Mouse (Mus musculus) E14TG2a.4 (cell line): Measurements from ENCODE around the gene Reps1.

Source experiments
- CTCF ChIP-seq: conservative IDR thresholded peaks from 2 replicates; pipeline ENCODE4 v1.5.1; 2014; ENCODE audit warnings: low read length
- NANOG ChIP-seq: IDR thresholded peaks from 2 replicates; pipeline ENCODE4 v1.6.1; 2014; ENCODE audit warnings: borderline replicate concordance, low read length, mixed read lengths

DNA sequence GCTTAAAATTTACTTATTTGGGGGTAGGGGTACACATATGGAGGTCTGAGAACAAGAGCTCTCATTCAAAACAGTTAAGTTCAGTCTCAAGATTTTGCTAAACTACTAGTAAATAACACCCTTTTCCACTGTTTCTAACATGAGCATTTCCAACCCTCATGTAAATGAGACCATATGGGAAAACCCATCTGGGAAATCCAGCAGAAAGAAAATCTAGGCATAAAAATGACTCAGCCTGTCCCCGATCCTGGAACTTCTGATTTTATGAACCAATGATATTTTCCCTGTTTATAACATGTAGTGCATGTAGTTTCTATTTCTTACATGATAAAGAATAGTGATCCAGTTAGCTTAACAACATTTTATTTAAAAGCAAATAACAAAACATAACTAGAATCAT, 34.8 kb upstream of the Reps1 start:
- TF ChIP-seq CTCF (no peak), NANOG (no peak)
